Mouse (Mus musculus): Measurements from ENCODE around the gene Pcbp4.

Pcbp4 gene

DNA sequence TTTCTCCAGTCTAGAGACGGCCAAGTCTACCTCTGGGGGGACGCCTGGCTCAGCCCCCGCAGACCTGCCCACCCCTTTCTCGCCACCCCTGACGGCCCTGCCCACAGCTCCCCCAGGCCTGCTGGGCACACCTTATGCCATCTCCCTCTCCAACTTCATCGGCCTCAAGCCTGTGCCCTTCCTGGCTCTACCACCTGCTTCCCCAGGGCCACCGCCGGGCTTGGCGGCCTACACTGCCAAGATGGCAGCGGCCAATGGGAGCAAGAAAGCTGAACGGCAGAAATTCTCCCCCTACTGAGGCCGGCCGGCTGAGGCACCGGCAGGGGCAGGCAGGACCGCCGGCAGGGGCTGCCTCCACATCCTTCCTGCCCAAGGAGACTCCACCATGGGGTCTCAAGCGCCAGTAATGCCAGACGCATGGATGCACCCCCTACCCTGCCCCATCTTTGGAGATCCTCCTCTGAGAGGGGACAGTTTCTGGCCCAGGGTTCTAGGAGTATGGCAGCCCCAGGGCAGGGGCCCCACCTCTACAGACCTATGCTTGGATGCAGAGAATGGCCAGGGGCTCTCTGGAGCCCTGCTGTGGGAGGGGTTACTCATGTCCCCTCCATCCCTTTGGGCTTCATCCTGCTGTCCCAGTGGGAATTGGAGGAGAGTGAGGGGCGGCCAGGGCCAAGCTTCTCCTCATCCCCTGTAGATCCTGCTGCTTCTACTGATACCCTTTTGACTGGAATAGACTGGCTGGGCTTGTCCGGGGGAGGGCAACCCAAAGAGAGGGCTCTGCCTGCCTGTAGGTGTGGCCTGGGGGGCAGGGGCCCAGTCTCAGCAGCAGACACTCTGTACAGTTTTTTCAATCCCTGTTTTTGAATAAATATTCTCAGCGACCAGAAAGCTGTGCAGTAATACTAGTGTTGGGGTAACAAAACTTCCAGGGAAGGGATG is 10.3 kb downstream of the Pcbp4 start:
- no peak for DNase-seq (ENCODE audit: extremely low read depth, low read depth)

GRCm38 (mm10) chr9:106464751-106465541 is 11.9 kb downstream of the Pcbp4 start:
- DNase-seq (ENCODE audit: extremely low read depth, low read depth): no peak

GRCm38 (mm10) chr9:106465571-106466200 is 12.6 kb downstream of the Pcbp4 start, which contains the start of gene Gpr62:
TSS of gene Gpr62 (minus strand) at chr9:106465938.
- DNase-seq (ENCODE audit: extremely low read depth, low read depth): no peak

DNA sequence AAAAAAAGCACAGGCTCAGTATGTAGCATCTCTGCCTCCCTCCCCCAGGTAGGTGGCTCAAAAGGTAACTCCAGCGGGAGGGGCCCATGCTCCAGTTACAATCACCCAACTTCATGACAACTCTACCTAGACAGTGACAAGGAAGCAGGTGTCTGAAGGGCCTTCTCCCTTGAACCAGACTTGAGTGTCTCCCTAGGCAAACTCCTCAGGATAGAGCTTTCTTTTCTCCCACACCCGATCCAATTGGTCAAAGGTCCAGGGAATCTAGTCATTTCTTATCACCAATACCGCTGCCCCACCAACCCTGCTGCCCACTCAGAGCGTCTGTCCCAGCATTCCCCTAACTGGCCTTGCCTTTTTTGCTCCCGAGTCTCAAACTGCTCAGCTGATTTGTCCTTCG is 13.6 kb downstream of the Pcbp4 start:
- no peak for DNase-seq (ENCODE audit: extremely low read depth, low read depth)

DNA sequence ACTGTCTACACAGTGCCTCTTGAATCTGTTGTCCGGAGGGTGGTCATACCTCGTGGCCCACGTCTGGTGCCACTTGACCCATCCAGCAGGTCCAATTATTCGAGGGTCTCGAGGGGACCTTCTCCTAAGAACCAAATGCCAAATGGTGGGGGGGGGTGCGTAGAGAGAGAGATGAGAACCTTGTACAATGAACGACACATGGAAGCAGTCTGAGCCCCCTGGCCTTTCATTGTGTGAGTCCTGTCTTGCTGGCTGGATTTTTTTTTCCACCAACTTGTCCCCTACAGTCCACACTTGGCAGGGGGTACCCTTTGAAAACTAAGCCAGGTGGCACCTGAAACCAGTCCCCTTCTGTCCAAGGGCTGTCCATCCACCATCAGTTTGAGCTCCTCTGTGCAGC is 14.7 kb downstream of the Pcbp4 start:
- no peak for DNase-seq (ENCODE audit: extremely low read depth, low read depth)

DNA sequence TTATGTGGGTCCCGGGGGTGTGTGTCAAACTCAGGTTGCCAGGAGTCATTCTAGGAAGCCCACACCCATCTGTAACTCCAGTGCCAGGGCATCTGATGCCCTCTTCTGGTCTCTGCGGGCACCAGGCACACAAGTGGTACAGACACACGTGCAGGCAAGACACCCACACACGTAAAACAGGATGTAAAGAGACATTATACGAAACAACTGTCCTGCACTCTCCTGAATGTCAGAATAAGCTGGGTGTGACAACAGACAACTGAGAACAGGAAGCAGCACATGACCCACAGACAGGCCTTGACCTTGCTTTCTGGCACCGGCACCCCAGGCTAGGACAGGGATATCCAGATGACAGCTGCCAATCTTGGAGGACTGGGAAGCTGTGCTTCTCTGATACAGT is 16.2 kb downstream of the Pcbp4 start:
- no peak for DNase-seq (ENCODE audit: extremely low read depth, low read depth)

- no peak for DNase-seq (ENCODE audit: extremely low read depth, low read depth)
These were observed 16.7 kb downstream of the Pcbp4 start for GRCm38 (mm10) chr9:106469776-106470175.

GRCm38 (mm10) chr9:106470991-106471750 is 18.1 kb downstream of the Pcbp4 start:
- no peak for DNase-seq (ENCODE audit: extremely low read depth, low read depth)

DNA sequence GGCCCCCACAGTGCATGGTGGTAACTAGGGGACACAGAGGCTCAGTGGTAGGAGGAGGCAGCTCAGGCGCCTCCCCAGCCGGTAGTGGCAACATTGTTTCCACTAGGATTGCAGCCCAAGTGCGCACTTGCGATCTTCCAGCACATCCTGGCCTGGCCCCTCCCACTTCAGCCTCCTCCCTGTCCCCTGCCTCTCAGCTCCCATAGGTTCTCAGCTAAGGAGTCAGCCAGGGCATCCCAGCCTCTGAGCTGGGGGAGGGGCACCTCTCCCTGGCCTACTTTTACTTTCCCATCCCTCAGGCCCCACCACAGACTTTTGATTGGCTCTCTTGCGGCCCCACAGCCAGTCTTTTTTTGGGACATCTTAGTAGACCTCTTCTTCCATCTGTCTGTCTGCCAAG is 18.8 kb downstream of the Pcbp4 start:
- no peak for DNase-seq (ENCODE audit: extremely low read depth, low read depth)

DNA sequence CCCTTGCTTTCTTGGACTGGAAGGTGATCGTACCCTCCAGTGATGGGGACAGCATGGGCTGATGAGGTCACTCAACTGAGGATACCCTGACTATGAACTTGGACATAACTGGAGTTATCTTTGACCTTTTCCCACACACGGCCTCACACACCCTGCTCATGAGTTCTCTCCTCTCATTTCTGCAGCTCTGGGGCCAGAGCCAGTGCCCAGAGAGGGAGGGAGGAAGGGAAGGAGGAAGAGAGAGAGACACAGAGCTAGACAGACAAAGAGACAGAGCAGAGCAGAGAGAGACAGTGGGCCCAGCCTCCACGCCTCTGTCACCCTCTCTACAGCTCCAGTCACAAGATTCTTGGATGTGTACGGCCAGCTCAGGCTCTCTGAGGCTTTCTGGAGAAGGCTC is 19.2 kb downstream of the Pcbp4 start:
- DNase-seq (ENCODE audit: extremely low read depth, low read depth): no peak

- no peak for DNase-seq (ENCODE audit: extremely low read depth, low read depth)
These were observed 20.1 kb downstream of the Pcbp4 start for GRCm38 (mm10) chr9:106473081-106473752.

DNA sequence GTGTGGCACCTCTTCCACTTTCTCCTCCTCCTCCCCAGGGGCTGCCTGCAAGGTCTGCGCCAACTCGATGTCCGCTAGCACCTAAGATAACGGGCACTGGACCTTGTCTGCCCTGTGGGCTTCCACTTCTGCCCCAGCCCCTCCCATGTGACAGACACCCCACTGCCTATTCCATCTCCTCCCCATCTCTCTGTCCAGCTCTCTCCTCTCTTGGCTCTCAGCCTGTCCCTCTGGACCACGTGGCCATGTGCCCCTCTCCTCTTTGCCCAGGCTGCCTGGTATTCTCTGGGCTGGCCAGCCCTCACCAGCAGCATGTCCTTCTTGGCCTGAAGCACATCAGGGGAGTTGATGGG is 20.6 kb downstream of the Pcbp4 start:
- no peak for DNase-seq (ENCODE audit: extremely low read depth, low read depth)

DNA sequence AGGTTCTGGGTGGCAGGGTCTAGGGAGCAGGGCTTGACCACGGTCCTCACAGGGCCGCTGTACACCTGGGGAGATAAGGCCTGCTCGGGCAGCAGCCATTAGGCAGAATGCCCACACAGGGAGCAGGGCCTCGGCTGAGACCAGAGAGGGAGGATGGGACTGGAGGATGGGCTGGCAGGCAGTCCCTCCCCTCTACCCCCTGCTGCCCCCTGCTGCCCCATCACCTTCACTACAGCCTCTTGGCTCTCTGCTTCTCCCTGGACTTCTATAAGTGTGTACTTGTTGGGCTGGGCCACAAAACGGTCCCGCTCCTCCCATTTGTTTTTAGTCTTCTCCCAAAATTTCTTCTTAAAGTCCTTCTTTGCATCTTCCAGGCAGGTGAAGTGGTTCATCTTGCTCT is 21.4 kb downstream of the Pcbp4 start:
- peak; percentile 67 for DNase-seq (ENCODE audit: extremely low read depth, low read depth)

DNA sequence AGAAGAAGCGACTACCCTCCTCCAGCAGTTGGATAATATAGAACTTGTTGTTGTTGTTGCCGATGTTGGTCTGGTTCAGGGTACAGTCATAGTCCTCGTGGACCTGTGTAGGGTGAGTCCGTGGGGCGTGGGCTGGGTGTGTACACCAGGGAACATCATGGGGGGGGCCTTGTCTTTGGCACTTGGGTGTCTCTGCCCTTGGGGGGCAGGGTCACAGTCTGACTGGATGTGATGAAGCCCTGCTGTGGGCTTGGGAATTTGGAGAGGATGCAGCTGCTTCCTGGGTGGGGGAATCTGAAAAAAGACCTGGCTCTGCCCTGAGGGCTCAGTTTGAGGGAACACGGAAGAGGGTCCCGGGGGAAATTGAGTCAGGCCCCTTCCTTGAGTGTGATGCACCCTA is 22.0 kb downstream of the Pcbp4 start:
- no peak for DNase-seq (ENCODE audit: extremely low read depth, low read depth)

GRCm38 (mm10) chr9:106475663-106476001 is 22.5 kb downstream of the Pcbp4 start, which contains the start of gene Rrp9:
TSS of gene Rrp9 (plus strand) at chr9:106475963.
- DNase-seq (ENCODE audit: extremely low read depth, low read depth): no peak

- peak; percentile 61 for DNase-seq (ENCODE audit: extremely low read depth, low read depth)
These were observed 23.2 kb downstream of the Pcbp4 start for GRCm38 (mm10) chr9:106476002-106476923.

DNA sequence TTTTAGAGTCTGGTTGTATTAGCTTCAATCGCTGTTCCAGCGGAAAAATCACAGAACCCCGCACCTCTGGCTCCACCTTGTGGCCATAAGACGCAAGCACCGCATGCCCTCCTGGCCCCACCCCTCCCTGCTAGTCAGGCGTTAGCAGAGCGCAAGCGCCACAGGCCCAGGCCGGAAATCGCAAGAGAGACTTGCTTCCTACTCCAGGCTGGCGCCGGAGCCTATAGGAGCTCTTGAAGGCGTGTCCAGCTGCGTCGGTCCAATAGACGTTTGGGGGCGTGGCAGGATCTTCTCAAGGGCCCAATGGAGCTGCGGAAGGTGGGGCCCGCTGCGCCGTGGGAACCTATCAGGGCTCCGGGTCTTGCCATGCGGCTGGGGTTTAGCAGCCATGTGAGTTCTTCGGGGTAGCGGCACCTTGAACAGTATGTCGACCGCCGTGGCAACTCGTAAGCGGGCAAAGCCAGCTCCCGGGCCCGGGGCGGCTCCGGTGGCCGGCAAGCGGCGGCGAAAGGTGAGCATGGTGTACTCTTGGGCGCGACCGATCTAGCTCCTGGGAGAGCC is 23.9 kb downstream of the Pcbp4 start, which contains the start of gene Parp3:
Gene Parp3 (minus strand): TSS at position 26 of the 561 bp plus-strand sequence.
- DNase-seq (ENCODE audit: extremely low read depth, low read depth): peak; percentile 99

- no peak for DNase-seq (ENCODE audit: extremely low read depth, low read depth)
These were observed 24.6 kb downstream of the Pcbp4 start for GRCm38 (mm10) chr9:106477649-106478048.

- DNase-seq (ENCODE audit: extremely low read depth, low read depth): no peak
These were observed 25.0 kb downstream of the Pcbp4 start for GRCm38 (mm10) chr9:106478101-106478500.
